Mouse (Mus musculus) lung, postnatal 4 days (tissue): ENCODE measurements around the gene Nsd1.

Source experiments
- DNase-seq, 2 experiments: peaks; one replicate each; pipeline ENCODE4 v3.0.0; 2021

Nsd1 gene

GRCm38 (mm10) chr13:55261521-55261920, 51.9 kb downstream of the Nsd1 start:
- no peak for DNase-seq

- DNase-seq = no peak
These were observed 52.5 kb downstream of the Nsd1 start for GRCm38 (mm10) chr13:55262096-55262495.

- DNase-seq = no peak
These were observed 67.6 kb downstream of the Nsd1 start for GRCm38 (mm10) chr13:55277203-55277602.

- no peak for DNase-seq
These were observed 68.1 kb downstream of the Nsd1 start for GRCm38 (mm10) chr13:55277646-55278045.

GRCm38 (mm10) chr13:55288854-55289253, 79.3 kb downstream of the Nsd1 start:
- DNase-seq = no peak

- DNase-seq = no peak
These were observed 87.2 kb downstream of the Nsd1 start for GRCm38 (mm10) chr13:55296760-55297159.

- DNase-seq = no peak
These were observed 91.3 kb downstream of the Nsd1 start for GRCm38 (mm10) chr13:55300913-55301312.

GRCm38 (mm10) chr13:55312028-55312630, 102.5 kb downstream of the Nsd1 start:
- DNase-seq = no peak

GRCm38 (mm10) chr13:55313051-55313450, 103.5 kb downstream of the Nsd1 start:
- no peak for DNase-seq

GRCm38 (mm10) chr13:55314891-55315412, 105.4 kb downstream of the Nsd1 start:
- no peak for DNase-seq

GRCm38 (mm10) chr13:55318351-55318750, 108.8 kb downstream of the Nsd1 start:
- DNase-seq = no peak

- no peak for DNase-seq
These were observed 110.5 kb downstream of the Nsd1 start, which contains the start of gene Prelid1 for GRCm38 (mm10) chr13:55319931-55320533. Gene Prelid1 (plus strand): TSS chr13:55320500.

GRCm38 (mm10) chr13:55321434-55322129, 112.0 kb downstream of the Nsd1 start, which contains the start of gene Rab24:
Gene Rab24 (minus strand): TSS chr13:55321946.
- DNase-seq = peak; percentile 92 to 94

GRCm38 (mm10) chr13:55322130-55322825, 112.7 kb downstream of the Nsd1 start:
- peak in 1 of 2 experiments; percentile 57 for DNase-seq

- DNase-seq = peak in 1 of 2 experiments; percentile 28
These were observed 116.0 kb downstream of the Nsd1 start for GRCm38 (mm10) chr13:55325596-55325995.

GRCm38 (mm10) chr13:55327169-55327568, 117.6 kb downstream of the Nsd1 start:
- peak in 1 of 2 experiments; percentile 16 for DNase-seq

- peak; percentile 90 to 93 for DNase-seq
These were observed 118.1 kb downstream of the Nsd1 start for GRCm38 (mm10) chr13:55327633-55328032.

- DNase-seq = no peak
These were observed 118.6 kb downstream of the Nsd1 start for GRCm38 (mm10) chr13:55328171-55328570.

- peak in 1 of 2 experiments; percentile 17 for DNase-seq
These were observed 119.1 kb downstream of the Nsd1 start for GRCm38 (mm10) chr13:55328641-55329040.

GRCm38 (mm10) chr13:55329109-55329682, 119.6 kb downstream of the Nsd1 start:
- peak; percentile 35 to 65 for DNase-seq

- peak; percentile 88 to 92 for DNase-seq
These were observed 120.3 kb downstream of the Nsd1 start, which contains the start of gene Mxd3 for GRCm38 (mm10) chr13:55329683-55330566. Gene Mxd3 (minus strand): TSS chr13:55329823.
